ENCODE assay signal across 8 mouse cellular contexts in the genomic region with DNA sequence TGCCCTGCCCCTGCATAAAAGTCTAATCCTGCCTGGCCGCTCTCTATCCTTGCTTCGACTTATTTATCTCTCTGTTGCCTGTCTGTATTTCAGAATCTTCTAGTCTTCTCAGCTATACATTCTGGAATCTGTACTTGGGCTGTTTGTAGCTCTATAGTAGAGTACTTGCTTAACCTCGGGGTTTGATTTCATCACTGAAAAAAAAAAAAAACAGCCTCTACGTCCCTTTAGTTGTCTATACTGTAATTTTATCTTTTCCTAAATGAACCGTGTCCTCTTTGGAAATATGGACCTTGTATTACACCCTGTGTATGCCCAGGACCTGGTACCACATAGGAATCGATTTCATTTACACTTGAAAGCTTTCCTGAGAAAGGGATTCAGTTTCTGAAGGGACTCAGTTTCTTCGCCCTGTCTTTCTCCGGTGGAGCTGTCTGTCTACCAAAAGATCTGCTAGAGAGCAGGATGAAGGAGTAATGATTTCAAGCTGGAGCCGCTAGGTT. TPM values are rescaled to one million over a fixed set of nuclear protein-coding genes. Genes with fewer than 3 reads are reported as not detected.
DNase-seq lines count a peak whose midpoint lies in the region; ATAC-seq and TF ChIP-seq lines count a peak whose summit lies in the region.

No protein-coding gene starts in this region.

- no peaks in the 10 kb centered on the region; the same call in 1 of the 2 replicates for H3K79me2 ChIP-seq in MEL (ENCODE audit: control insufficient read depth, insufficient read depth, low read length, poor library complexity)

- no peak for TF ChIP-seq RAD21 in MEL (IDR thresholded peaks at IDR 0.05; ENCODE audit: low read depth, low read length)

- DNase-seq in heart, embryonic 10.5 days (ENCODE audit: low spot score), result no peak
- no peak for DNase-seq in heart, postnatal 4 days
- peak; percentile 53 for DNase-seq in MEL (ENCODE audit: low read depth, low spot score)
- no peak for DNase-seq in hindbrain, embryonic 10.5 days (ENCODE audit: low spot score)
- no peak for DNase-seq in cerebellum, postnatal 14 days
- DNase-seq in layer of hippocampus, adult 8-10 months (ENCODE audit: low spot score in 2 of 2), result no peak

- no peak for TF ChIP-seq EP300 in MEL (IDR thresholded peaks at IDR 0.05; ENCODE audit: low read depth in 1 of 2, low read length in 2 of 2)

- WGBS in heart, embryonic 10.5 days, result 37% methylated on average over 9 of the region's 9 CpGs
- 51% methylated on average over 9 of the region's 9 CpGs for WGBS in hindbrain, embryonic 10.5 days

- peak overlapping the region; percentile 65 for H3K4me3 ChIP-seq in heart, embryonic 10.5 days
- peak overlapping the region; percentile 66 to 93 for H3K4me3 ChIP-seq in MEL (ENCODE audit: control insufficient read depth in 1 of 2, insufficient read depth in 1 of 2, low read depth in 2 of 2, low read length in 2 of 2)
- peak overlapping the region; percentile 58 for H3K4me3 ChIP-seq in hindbrain, embryonic 10.5 days
- peak overlapping the region; percentile 95 for H3K4me3 ChIP-seq in megakaryocyte, embryonic 14.5 days (replicated peaks)

- peaks cover 77% of the 10 kb centered on the region for H3K27me3 ChIP-seq in heart, embryonic 10.5 days (ENCODE audit: insufficient read depth, poor library complexity, severe bottlenecking)
- H3K27me3 ChIP-seq in MEL (ENCODE audit: control insufficient read depth in 1 of 2, insufficient read depth in 2 of 2, low read length in 2 of 2), result peaks cover 0 to 6% of the 10 kb centered on the region in 2 experiments; a peak in 3 of 4 replicates
- peaks cover 98% of the 10 kb centered on the region for H3K27me3 ChIP-seq in hindbrain, embryonic 10.5 days (ENCODE audit: insufficient read depth, poor library complexity, severe bottlenecking)
- peaks cover 34% of the 10 kb centered on the region for H3K27me3 ChIP-seq in megakaryocyte, embryonic 14.5 days (replicated peaks)

- no peaks in the 10 kb centered on the region for H3K9me3 ChIP-seq in heart, embryonic 10.5 days
- no peaks in the 10 kb centered on the region for H3K9me3 ChIP-seq in MEL (replicated peaks; ENCODE audit: insufficient read depth, low read length)
- H3K9me3 ChIP-seq in hindbrain, embryonic 10.5 days, result no peaks in the 10 kb centered on the region
- no peaks in the 10 kb centered on the region for H3K9me3 ChIP-seq in megakaryocyte, embryonic 14.5 days

- peak overlapping the region; percentile 80; the same call in 1 of the 2 replicates for H3K27ac ChIP-seq in heart, embryonic 10.5 days
- no peak overlapping the region for H3K27ac ChIP-seq in MEL (ENCODE audit: control insufficient read depth, low read depth, low read length)
- H3K27ac ChIP-seq in hindbrain, embryonic 10.5 days, result peak overlapping the region; percentile 84; the same call in 1 of the 2 replicates

- H3K9ac ChIP-seq in MEL (ENCODE audit: control insufficient read depth, low read depth, low read length, poor library complexity, severe bottlenecking), result peak overlapping the region; percentile 62

- ATAC-seq in inflammation-experienced regulatory T-cells, adult 6 months, result no peak

- TF ChIP-seq CTCF in MEL (IDR thresholded peaks at IDR 0.05 in 2 of 3, conservative IDR thresholded peaks at IDR 0.05 in 1 of 3; ENCODE audit: control insufficient read depth in 1 of 3, insufficient read depth in 1 of 3, low read depth in 2 of 3, low read length in 3 of 3, poor library complexity in 1 of 3, severe bottlenecking in 1 of 3), result no peak

- H3K4me1 ChIP-seq in heart, embryonic 10.5 days, result no peaks in the 10 kb centered on the region
- H3K4me1 ChIP-seq in MEL (ENCODE audit: control insufficient read depth in 1 of 2, insufficient read depth in 2 of 2, low read length in 2 of 2), result peaks cover 0 to 5% of the 10 kb centered on the region in 2 experiments; a peak in 3 of 4 replicates
- no peaks in the 10 kb centered on the region for H3K4me1 ChIP-seq in hindbrain, embryonic 10.5 days (replicated peaks)
- H3K4me1 ChIP-seq in megakaryocyte, embryonic 14.5 days, result peaks cover 7% of the 10 kb centered on the region; the same call in 1 of the 2 replicates

- peaks cover 30% of the 10 kb centered on the region for H3K36me3 ChIP-seq in heart, embryonic 10.5 days
- H3K36me3 ChIP-seq in MEL (ENCODE audit: control insufficient read depth in 1 of 2, insufficient read depth in 2 of 2, low read length in 2 of 2), result peaks cover 0 to 10% of the 10 kb centered on the region in 2 experiments; a peak in 2 of 4 replicates
- H3K36me3 ChIP-seq in hindbrain, embryonic 10.5 days, result peaks cover 28% of the 10 kb centered on the region
- H3K36me3 ChIP-seq in megakaryocyte, embryonic 14.5 days (replicated peaks; ENCODE audit: low read length), result peaks cover 30% of the 10 kb centered on the region

- TF ChIP-seq POLR2A in MEL (IDR thresholded peaks at IDR 0.05; ENCODE audit: control insufficient read depth in 1 of 2, insufficient read depth in 1 of 2, low read depth in 1 of 2, low read length in 2 of 2, poor library complexity in 1 of 2), result no peak

TF ChIP-seq in MEL, 35 proteins besides CTCF, POLR2A, EP300 and RAD21:
- TF ChIP-seq TCF12 (IDR thresholded peaks at IDR 0.05; ENCODE audit: low read depth, low read length), result no peak
- TF ChIP-seq KAT2A (conservative IDR thresholded peaks at IDR 0.05; ENCODE audit: low read depth, low read length), result no peak
- peak; percentile 88 for TF ChIP-seq ZNF384 (IDR thresholded peaks at IDR 0.05; ENCODE audit: low read depth, low read length)
- no peak for TF ChIP-seq TBP (IDR thresholded peaks at IDR 0.05; ENCODE audit: low read depth, low read length)
- no peak for TF ChIP-seq GABPA (IDR thresholded peaks at IDR 0.05; ENCODE audit: low read depth, low read length)
- TF ChIP-seq UBTF (IDR thresholded peaks at IDR 0.05; ENCODE audit: borderline replicate concordance, insufficient read depth, low read depth, low read length), result no peak
- no peak for TF ChIP-seq BHLHE40 (IDR thresholded peaks at IDR 0.05; ENCODE audit: borderline replicate concordance, low read depth, low read length)
- TF ChIP-seq NELFE (IDR thresholded peaks at IDR 0.05; ENCODE audit: low read depth, low read length), result no peak
- TF ChIP-seq MYB (IDR thresholded peaks at IDR 0.05; ENCODE audit: low read depth, low read length), result no peak
TF ChIP-seq in MEL: peak in this region for 1.

RNA-seq across cellular contexts. Expression of a gene that starts 0.4 kb away (rescaled TPM):
- 193 and 201 TPM in 2 replicates for polyA plus RNA-seq in heart, embryonic 10.5 days (2016; fragmentation: Nextera tagmentation; extraction: Ambion mirVana)
- total RNA-seq in heart, postnatal 4 days (2021), result 100 to 1,000 TPM; 151 to 152 TPM
- 193 and 208 TPM in 2 replicates for total RNA-seq in MEL (2012; rRNA removed)
- polyA plus RNA-seq in MEL (2012; ENCODE audit: insufficient read depth in 1 of 2, insufficient read length in 2 of 2, low read depth in 1 of 2, low replicate concordance in 2 of 2, missing spikeins in 1 of 2), result 100 to 1,000 TPM in 1 of 2 experiments, not detected in 1; 217 TPM
- 181 and 195 TPM in 2 replicates for polyA plus RNA-seq in hindbrain, embryonic 10.5 days (2016; fragmentation: Nextera tagmentation; extraction: Ambion mirVana)
- polyA plus RNA-seq in megakaryocyte, embryonic 14.5 days (2012; ENCODE audit: insufficient read depth, low replicate concordance), result 49.6 TPM in 1 of 2 replicates, not detected in the other
- 100 to 1,000 TPM; 101 to 136 (median 117) TPM for polyA plus RNA-seq in inflammation-experienced regulatory T-cells, adult 6 months (2017; shearing (Covaris generic))
- total RNA-seq in layer of hippocampus, adult 8-10 months (2022), result 10 to 100 TPM; 47.2 to 53.5 (median 50.3) TPM

RNA-seq across cellular contexts. Expression of a gene that starts 14.9 kb away (rescaled TPM):
- polyA plus RNA-seq in heart, embryonic 10.5 days (2016; fragmentation: Nextera tagmentation; extraction: Ambion mirVana), result 3.2 and 4.1 TPM in 2 replicates
- 1 to 10 TPM in 1 of 2 experiments, under 1 TPM in 1; 0.60 to 1.1 TPM for total RNA-seq in heart, postnatal 4 days (2021)
- 5.3 and 7.7 TPM in 2 replicates for total RNA-seq in MEL (2012; rRNA removed)
- polyA plus RNA-seq in MEL (2012; ENCODE audit: insufficient read depth in 1 of 2, insufficient read length in 2 of 2, low read depth in 1 of 2, low replicate concordance in 2 of 2, missing spikeins in 1 of 2), result 1 to 10 TPM in 1 of 2 experiments, not detected in 1; 9.8 TPM
- 4.5 and 4.9 TPM in 2 replicates for polyA plus RNA-seq in hindbrain, embryonic 10.5 days (2016; fragmentation: Nextera tagmentation; extraction: Ambion mirVana)
- 1.1 and 1.6 TPM in 2 replicates for polyA plus RNA-seq in megakaryocyte, embryonic 14.5 days (2012; ENCODE audit: insufficient read depth, low replicate concordance)
- 1 to 10 TPM; 1.4 to 1.9 (median 1.8) TPM for polyA plus RNA-seq in inflammation-experienced regulatory T-cells, adult 6 months (2017; shearing (Covaris generic))
- total RNA-seq in layer of hippocampus, adult 8-10 months (2022), result under 1 TPM in 2 of 4 experiments, not detected in 2; 0.25 to 0.30 TPM

RNA-seq across cellular contexts. Expression of a gene that starts 15.0 kb away (rescaled TPM):
- 73.9 and 88.5 TPM in 2 replicates for polyA plus RNA-seq in heart, embryonic 10.5 days (2016; fragmentation: Nextera tagmentation; extraction: Ambion mirVana)
- 10 to 100 TPM; 50.1 to 51.2 TPM for total RNA-seq in heart, postnatal 4 days (2021)
- total RNA-seq in MEL (2012; rRNA removed), result 84.7 and 99.8 TPM in 2 replicates
- polyA plus RNA-seq in MEL (2012; ENCODE audit: insufficient read depth in 1 of 2, insufficient read length in 2 of 2, low read depth in 1 of 2, low replicate concordance in 2 of 2, missing spikeins in 1 of 2), result 100 to 1,000 TPM; 174 to 188 TPM
- 71.1 and 107 TPM in 2 replicates for polyA plus RNA-seq in hindbrain, embryonic 10.5 days (2016; fragmentation: Nextera tagmentation; extraction: Ambion mirVana)
- 0.35 and 5.6 TPM in 2 replicates for polyA plus RNA-seq in megakaryocyte, embryonic 14.5 days (2012; ENCODE audit: insufficient read depth, low replicate concordance)
- polyA plus RNA-seq in inflammation-experienced regulatory T-cells, adult 6 months (2017; shearing (Covaris generic)), result 100 to 1,000 TPM in 1 of 3 experiments, 10 to 100 TPM in 2; 80.1 to 110 (median 94.3) TPM
- total RNA-seq in layer of hippocampus, adult 8-10 months (2022), result 10 to 100 TPM; 50.3 to 57.7 (median 52.3) TPM

Comparison
In these comparisons a context has a peak if more than half of its experiments do, and no peak if none do; other contexts are left out.
1. RNA of a gene that starts 15.0 kb away (polyA plus RNA-seq): 174 to 188 TPM in MEL, 80.1 to 110 TPM in inflammation-experienced regulatory T-cells, adult 6 months, 73.9 to 88.5 TPM in heart, embryonic 10.5 days and 71.1 to 107 TPM in hindbrain, embryonic 10.5 days; 0.35 to 5.6 TPM in megakaryocyte, embryonic 14.5 days; every median in the first group is over 10 times any median in the second.
2. Peak in every context shown above with its lines, with median percentiles within 50 percentile points of each other: H3K4me3 ChIP-seq.